Mouse (Mus musculus): ENCODE measurements around the gene Nectin1.

Gene Nectin1

GRCm38 (mm10) chr9:43743647-43744137 is at the start of gene Nectin1:
Gene Nectin1 (plus strand): TSS chr9:43743984.
- DNase-seq, result peak; percentile 92

DNA sequence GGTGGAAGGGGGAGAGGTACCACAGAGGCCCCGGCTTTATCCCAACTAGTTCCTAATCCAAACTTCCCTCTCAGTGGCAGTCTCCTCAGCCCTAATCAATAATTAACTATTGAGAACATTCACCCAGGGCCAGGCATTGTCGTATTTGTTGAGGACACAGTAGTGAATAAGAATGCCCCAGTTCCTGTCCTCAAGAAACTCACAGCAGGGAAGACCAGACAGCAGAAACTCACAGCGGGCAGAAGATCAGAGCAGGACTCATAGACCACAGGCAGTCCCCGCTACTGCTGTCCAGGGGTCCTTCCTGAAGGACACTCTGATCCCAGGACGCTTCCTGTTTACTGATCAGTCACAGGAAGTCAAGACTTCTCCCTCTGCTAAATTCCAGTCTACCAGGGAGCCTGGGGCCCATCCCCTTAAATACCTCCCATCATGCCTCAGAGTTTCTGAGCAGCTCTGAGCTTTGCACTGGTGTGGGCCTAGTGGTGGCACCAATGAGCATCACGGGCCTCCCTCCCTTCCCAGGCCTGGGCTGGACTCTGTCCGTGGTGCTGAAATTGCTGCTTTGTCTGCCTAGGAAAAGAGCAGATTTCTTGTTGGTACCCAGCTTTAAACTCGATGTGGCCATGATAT is 45.6 kb upstream of the Nectin1 start:
- peak; percentile 35 for DNase-seq

DNA sequence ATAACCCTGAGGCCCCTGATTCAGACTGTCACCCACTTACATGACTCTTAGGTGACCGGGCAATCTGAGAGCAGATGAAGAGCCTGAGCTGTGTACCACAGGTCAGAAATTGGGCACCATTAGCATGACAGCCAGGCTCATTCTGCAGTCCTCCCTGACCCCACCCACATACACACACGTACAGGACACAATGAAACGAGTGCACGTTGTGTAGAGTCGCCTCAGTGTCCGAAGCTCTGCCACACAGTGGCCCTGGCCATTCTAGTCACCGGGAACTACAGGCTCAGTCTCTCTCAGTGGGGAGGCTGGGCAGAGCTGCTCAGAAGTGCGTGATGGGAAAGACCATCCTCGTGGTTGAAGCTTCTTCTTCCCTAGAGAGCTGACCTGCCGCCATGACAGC is 44.9 kb upstream of the Nectin1 start:
- no peak for DNase-seq

DNA sequence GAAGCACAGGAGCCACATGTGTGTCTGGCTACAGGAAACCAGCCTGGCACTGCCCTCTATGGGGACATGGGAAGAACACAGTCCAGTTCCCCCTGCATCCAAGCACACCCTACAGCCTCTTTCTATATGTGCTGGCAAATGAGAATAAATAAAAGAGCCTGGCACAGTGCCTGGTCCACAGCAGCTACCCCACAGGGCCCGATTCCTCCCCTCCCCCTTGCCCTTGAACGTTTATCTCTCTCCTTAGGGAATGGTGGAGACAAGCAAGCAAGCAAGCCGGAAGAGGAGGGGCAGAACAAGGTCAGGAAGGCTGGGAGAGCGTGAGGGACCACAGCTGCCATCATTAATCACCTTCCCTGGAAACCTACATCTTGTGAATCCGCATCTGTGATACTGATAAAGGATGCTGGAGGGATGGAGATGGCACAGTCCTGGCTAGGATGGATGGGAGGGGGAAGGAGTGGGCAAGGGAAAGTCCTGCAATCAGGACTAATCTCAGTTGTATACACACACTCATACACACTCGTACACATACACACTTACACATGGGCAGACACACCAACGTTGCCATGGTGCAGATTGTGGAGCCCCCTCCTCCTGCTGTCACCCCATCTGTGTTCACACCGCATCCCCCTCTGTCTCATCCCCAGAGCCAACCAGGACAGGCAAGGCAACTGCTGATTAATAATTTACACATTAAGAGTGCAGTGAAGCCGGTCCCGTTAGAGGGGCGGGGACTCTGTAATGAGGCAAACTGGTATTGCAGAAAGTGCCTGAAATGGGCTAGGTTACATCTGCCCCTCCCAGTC is 44.2 kb upstream of the Nectin1 start:
- no peak for DNase-seq

GRCm38 (mm10) chr9:43700226-43700579 is 43.6 kb upstream of the Nectin1 start:
- no peak for DNase-seq

GRCm38 (mm10) chr9:43701748-43702147 is 42.0 kb upstream of the Nectin1 start:
- DNase-seq, result no peak

DNA sequence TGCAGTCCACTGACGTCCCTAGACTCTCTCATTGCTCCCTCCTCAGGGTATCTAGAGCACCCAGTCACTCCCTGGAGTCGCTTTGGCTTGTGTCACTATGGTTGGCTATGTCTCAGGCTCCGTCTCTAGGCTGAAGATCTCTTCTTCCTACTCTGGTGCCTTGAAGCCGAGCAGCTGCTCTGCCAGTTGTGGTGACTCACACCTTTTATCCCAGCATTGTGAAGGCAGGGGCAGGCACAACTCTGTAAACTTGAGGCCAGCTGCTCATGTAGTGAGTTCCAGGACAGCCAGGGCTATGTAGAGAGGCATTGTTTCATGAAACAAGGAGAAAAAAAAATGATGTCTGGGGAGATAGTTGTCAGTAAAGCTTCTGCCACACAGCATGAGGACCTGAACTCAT is 36.2 kb upstream of the Nectin1 start:
- DNase-seq, result no peak

- DNase-seq, result no peak
Observed at GRCm38 (mm10) chr9:43708715-43709114, 35.1 kb upstream of the Nectin1 start.

- no peak for DNase-seq
Observed at GRCm38 (mm10) chr9:43713432-43713831, 30.4 kb upstream of the Nectin1 start.

DNA sequence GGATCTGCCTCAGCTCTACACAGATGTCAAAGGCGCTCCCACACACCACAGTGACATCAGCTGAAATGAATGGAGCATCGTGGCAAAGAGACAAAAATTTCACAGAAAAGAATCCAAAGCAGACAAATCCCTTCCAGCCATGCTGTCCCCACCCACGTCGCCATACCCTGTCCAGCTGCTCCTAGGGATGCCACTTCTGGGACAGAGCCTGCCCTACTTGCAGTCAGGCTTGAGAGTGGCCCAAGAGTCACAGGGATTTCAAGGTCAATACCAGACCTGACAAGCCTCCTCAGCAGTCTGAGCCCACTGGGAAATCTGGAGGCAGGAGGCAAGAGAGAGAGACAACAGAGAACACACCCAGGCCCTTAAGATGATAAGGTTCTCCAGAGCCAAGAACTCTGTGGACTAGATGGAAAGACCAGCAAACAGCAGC is 24.4 kb upstream of the Nectin1 start:
- DNase-seq, result no peak

GRCm38 (mm10) chr9:43720046-43720445 is 23.7 kb upstream of the Nectin1 start:
- DNase-seq, result no peak

- DNase-seq, result no peak
Observed at GRCm38 (mm10) chr9:43724093-43724492, 19.7 kb upstream of the Nectin1 start.

- DNase-seq, result no peak
Observed at GRCm38 (mm10) chr9:43729450-43730266, 14.1 kb upstream of the Nectin1 start.

GRCm38 (mm10) chr9:43730284-43731027 is 13.3 kb upstream of the Nectin1 start:
- peak; percentile 76 for DNase-seq

- no peak for DNase-seq
Observed at GRCm38 (mm10) chr9:43731880-43732279, 11.9 kb upstream of the Nectin1 start.

DNA sequence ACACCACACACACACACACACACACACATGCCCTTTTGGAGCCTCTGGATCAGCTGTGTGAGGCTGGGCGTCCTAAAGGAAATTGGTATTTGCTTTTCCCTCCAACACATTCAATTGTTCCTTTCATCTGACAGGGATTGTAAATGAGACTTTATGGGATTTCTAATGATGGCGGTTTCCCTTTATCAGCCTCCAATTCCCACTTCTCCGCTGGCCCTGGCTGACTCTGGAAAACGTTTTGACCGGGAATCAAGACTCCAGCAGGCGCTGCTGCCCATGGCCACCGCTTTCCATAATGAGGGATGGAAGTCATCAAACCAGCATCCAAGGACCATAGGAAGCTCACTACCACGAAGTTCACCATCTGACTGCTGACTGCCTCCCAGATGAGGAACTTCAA is 11.1 kb upstream of the Nectin1 start:
- no peak for DNase-seq

- no peak for DNase-seq
Observed at GRCm38 (mm10) chr9:43734952-43735351, 8.8 kb upstream of the Nectin1 start.

- DNase-seq, result no peak
Observed at GRCm38 (mm10) chr9:43736046-43736730, 7.6 kb upstream of the Nectin1 start.

GRCm38 (mm10) chr9:43737331-43737730 is 6.5 kb upstream of the Nectin1 start:
- no peak for DNase-seq

- no peak for DNase-seq
Observed at GRCm38 (mm10) chr9:43737871-43738292, 5.9 kb upstream of the Nectin1 start.

DNA sequence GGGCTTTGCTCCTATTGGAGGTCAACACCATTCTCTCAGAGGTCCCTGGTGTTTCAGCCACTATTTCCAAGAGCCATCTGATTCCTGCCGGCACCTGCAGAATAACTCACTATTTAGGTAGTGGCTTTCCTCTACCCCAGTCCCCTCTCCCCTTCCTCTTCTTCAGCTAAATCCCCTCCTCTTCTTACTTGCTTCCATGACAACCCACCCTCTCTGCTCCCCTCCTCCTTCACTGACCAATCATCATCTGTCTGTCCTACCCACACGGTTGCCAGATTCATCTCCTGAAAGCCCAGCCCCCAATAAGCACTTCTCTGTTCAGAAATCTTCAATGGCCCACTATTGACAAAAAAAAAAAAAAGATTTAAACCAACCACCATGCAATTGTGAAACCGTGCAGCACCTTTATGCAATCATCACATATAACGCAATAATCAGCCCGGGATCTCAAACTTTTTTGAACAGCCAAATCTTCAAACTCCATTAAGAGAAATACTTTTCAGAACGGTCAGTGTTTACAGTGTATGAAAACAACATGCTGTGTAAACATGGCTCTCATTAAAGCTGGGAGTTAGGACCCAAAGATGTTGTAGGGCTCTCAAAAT is 5.2 kb upstream of the Nectin1 start:
- no peak for DNase-seq

DNA sequence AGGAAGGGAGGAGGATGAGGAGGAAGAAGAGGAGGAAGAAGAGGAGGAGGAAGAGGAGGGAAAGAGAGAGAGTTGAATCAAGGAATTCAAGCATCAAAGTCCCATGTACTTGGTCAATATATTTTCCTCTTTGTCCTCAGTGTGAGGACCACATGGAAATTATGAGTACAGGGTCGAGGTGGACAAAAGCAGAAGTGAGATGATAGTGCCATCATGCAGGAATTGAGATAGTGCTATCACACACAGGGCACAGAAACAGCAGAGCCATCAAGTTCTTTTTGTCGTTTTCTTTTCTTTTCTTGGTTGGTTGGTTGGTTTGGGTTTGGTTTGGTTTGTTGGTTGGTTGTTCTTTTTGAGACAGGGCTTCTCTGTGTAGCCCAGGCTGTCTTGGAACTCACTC is 2.5 kb upstream of the Nectin1 start:
- DNase-seq, result no peak

All from kidney, adult 18-20 months (tissue).